Mouse (Mus musculus) megakaryocyte, embryonic 14.5 days (primary cell): ENCODE measurements at regions not wholly inside any gene's neighbourhood (a gene's known extent, or its start where the extent isn't known, plus 50 kb on each side); places are given as distances from the start of the nearest gene placed in this dataset.

ENCODE experiments used
- H3K27me3 ChIP-seq: replicated peaks from 2 replicates; pipeline ENCODE3; 2012; ENCODE audit warnings: inconsistent platforms
- H3K36me3 ChIP-seq: replicated peaks from 2 replicates; pipeline ENCODE3; 2012; ENCODE audit warnings: low read length, inconsistent platforms, mixed read lengths
- H3K4me1 ChIP-seq: 2 replicates; pipeline ENCODE4 v1.6.1; 2012; ENCODE audit warnings: inconsistent platforms
- H3K4me3 ChIP-seq: replicated peaks from 2 replicates; pipeline ENCODE3; 2012; ENCODE audit warnings: moderate library complexity, mild to moderate bottlenecking, inconsistent platforms
- H3K9me3 ChIP-seq: 2 replicates; pipeline ENCODE4 v1.6.1; 2012; ENCODE audit warnings: inconsistent platforms
- FLI1 ChIP-seq: IDR thresholded peaks from 2 replicates; pipeline ENCODE4 v1.6.1; 2012; ENCODE audit warnings: low read length, inconsistent platforms, mixed read lengths
- GATA1 ChIP-seq: IDR thresholded peaks from 3 replicates; pipeline ENCODE4 v1.6.1; 2012; ENCODE audit warnings: mixed read lengths, low read length, inconsistent platforms, borderline replicate concordance

DNA sequence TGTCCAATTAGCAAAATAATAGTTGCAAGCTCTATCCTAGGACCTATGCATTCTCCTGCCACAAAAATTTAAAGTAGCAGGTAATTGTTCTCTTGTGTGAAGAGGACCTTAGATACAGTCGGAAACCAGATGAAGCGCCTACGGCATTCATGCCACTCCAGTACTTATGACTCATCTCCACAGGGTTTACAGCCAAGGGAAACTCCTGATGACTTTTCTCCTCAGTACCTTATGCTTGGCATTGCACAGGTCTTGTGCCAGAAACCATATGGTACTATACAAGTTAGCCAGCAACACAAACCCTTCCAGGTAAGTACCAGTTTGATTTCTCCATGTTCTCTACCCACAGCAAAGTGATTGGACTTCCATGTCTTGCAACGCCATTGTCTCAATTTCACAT, 606.3 kb upstream of the Dmac1 start:
- Histone ChIP-seq H3K4me3 (no peak overlapping the region), H3K27me3 (no peaks in the 10 kb centered on the region), H3K9me3 (no peaks in the 10 kb centered on the region), H3K4me1 (no peaks in the 10 kb centered on the region), H3K36me3 (no peaks in the 10 kb centered on the region)
- TF ChIP-seq FLI1 = no peak
- TF ChIP-seq GATA1 = no peak

DNA sequence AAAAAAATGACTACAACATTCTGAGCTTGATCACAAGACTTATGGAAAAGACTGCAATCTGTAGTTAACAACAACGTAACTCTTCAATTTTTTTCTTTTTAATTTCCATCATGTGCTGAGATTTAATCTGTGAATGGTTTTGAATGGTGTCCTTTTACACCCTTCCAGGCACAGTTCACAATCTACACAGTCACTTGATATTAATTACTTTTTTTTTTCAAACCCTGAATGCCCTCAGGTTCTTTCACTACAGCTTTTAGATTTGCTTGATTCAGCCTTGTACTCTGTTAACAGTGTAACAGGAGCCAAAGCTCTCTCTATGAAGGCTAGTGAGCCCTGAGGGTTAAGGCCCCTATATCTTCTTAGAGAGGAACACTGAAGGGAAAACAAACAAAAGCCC, 591.7 kb upstream of the Dmac1 start:
- TF ChIP-seq GATA1 (no peak), FLI1 (no peak)

DNA sequence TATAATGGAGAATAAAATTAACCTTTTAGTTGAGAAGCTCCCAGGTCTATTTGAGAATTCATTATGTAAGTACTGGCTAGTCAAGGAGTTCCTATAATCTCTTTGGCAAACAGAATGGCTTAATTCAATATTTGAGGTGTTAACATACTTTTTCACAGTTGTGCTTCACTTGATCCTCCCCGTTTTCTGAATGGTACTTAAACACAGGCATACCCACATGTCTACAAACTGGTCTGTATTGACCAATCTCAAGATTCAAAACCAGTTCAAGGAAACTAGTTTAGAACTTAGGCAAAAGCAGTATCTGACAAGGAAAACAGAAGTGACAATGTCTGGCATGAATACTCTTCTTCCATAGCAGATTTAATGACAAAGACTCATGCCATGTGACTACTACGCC, 583.0 kb upstream of the Dmac1 start:
- no peaks in the 10 kb centered on the region for H3K9me3 ChIP-seq
- no peaks in the 10 kb centered on the region for H3K27me3 ChIP-seq
- H3K36me3 ChIP-seq = no peaks in the 10 kb centered on the region
- no peaks in the 10 kb centered on the region for H3K4me1 ChIP-seq
- H3K4me3 ChIP-seq = no peak overlapping the region
- TF ChIP-seq GATA1 (no peak), FLI1 (no peak)

More for the DNA sequence above, 591.7 kb upstream of the Dmac1 start:
- Histone ChIP-seq H3K4me3 (no peak overlapping the region), H3K27me3 (no peaks in the 10 kb centered on the region), H3K9me3 (peaks cover 5% of the 10 kb centered on the region), H3K36me3 (no peaks in the 10 kb centered on the region), H3K4me1 (no peaks in the 10 kb centered on the region)

DNA sequence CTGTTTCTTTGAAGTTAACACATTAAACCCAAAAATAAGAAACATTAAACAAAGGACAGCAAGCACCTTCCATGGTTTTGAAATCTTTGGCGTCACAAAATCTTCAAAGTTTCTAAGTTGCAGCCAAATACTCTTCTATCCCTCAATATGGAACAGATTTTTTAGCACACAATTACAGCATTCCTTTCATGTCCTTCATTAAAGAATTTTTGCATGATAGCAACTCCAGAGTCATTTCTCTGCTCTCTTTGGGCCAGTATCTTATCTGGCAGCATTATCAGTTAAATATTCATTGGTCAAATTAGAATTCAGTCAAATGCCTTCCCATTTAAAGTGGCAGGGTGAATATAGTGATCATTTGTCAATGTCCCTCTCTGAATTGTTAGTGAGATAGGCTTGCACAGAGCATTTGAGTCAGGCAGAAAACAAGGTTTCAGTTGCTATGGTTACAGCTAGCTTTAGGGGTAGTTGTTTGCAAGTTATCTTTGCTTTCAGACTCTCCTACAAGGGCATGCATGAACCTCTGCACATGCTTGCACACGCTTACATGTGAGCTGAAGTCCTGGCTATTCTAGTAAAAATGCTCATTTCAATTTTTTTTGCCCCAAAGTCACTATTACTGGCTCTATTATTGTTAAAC, 579.8 kb upstream of the Dmac1 start:
- Histone ChIP-seq H3K4me3 (no peak overlapping the region), H3K27me3 (no peaks in the 10 kb centered on the region), H3K9me3 (peaks cover 6% of the 10 kb centered on the region; the same call in 1 of the 2 replicates), H3K36me3 (no peaks in the 10 kb centered on the region), H3K4me1 (no peaks in the 10 kb centered on the region)
- TF ChIP-seq GATA1 (no peak), FLI1 (no peak)

DNA sequence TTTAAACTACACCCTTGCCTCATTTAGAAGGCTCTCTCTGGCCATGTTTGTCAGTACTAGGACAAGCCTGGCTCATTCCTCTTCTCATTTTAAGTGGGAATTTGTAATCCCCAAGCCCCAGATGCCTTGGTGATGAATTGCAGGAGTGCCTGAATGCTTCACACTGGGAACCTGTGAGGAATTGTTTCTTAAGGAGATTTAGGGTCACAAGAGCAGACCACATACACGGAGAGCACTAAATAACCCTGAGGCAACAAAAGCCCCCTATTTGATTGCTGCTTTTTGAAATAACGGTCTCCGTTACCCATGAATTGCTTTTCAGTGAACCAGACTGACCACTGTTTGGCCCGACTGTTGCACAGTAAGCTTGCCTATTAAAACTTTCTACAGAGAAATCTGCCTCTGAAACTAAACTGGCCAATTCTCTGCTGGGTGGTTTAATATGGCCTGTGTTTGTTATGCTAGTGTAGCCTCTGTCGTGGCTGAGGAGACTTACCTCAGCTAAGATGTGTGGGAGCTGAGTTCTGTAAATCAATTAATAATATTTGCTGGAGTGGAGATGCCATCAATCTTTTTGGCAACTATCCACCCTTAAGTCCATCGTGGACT, 577.7 kb upstream of the Dmac1 start:
- H3K36me3 ChIP-seq = no peaks in the 10 kb centered on the region
- H3K4me1 ChIP-seq = no peaks in the 10 kb centered on the region
- no peak overlapping the region for H3K4me3 ChIP-seq
- no peaks in the 10 kb centered on the region for H3K27me3 ChIP-seq
- TF ChIP-seq FLI1 (no peak), GATA1 (no peak)
- peaks cover 6% of the 10 kb centered on the region; the same call in 1 of the 2 replicates for H3K9me3 ChIP-seq

DNA sequence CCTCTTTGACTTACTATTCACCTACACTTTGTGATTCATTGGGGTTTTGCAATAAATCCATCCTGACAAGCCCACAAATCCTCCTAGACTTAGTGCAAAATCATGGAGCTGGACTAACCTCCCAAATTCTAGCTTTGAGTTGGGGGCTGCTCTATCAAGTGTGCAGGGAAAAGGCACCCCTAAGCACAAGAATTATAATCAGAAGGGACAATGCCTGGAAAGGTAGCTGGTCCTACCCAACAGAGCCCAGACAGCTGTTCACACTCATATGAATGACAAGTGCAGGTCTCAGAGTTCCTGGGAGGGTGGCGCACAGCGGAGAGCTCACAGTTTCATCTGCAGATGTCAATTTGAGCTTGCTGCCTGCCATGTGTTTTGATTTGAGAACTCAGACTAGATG, 572.2 kb upstream of the Dmac1 start:
- Histone ChIP-seq H3K36me3 (no peaks in the 10 kb centered on the region), H3K9me3 (peaks cover 6% of the 10 kb centered on the region; the same call in 1 of the 2 replicates), H3K27me3 (no peaks in the 10 kb centered on the region), H3K4me1 (no peaks in the 10 kb centered on the region), H3K4me3 (no peak overlapping the region)
- TF ChIP-seq FLI1 (no peak), GATA1 (no peak)

DNA sequence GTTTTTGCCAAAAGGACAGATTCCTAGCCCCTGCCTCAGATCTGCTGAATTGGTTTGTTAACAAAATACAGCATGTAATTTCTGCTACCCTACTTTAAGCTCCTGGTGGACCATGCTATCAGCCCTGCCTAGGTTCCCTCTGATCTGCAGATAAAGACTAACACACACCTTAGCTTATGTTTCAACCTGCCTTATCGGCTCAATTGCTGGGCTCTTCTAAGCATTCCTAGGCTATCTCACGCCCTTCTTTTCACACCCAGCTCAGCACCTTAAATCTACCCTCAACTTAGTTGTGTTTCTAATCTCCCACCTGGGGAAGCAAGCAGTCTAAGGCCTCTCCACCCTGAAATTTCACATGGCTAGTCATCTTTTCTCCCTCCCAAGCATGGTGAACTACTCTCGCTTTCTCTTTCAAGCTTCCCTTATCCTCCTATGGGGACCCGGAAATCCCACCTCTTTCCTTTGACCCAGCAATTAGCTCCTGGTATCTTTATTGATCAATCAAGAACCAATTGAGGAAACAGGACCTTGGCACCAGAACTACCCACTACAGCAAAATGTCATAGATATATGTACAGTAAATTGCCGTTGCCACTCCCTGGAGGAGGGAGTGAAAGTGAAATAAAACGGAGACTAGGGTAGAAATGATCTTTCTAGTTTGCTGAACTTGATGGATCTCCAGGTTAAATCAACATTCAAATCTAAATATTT, 569.7 kb upstream of the Dmac1 start:
- Histone ChIP-seq H3K36me3 (no peaks in the 10 kb centered on the region), H3K9me3 (no peaks in the 10 kb centered on the region), H3K4me3 (no peak overlapping the region), H3K4me1 (no peaks in the 10 kb centered on the region), H3K27me3 (no peaks in the 10 kb centered on the region)
- TF ChIP-seq FLI1 (no peak), GATA1 (no peak)

DNA sequence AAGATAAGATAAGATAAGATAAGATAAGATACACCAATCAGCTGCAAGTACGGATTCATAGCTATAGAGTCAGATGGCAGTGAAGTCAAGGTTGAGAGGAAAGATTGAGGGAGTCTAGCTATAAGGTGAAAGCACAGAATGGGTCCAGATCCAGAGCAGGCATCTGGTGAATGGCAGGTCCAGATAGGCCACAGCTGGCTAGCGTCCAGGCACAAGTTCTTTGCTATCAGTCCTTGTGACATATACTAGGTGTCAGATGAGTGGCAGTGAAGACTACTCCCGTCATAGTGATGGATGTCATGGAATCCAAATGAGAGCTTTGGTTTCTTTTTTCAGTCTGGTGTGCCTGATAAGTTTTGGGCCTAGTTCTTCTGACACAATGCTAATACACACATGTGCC, 566.9 kb upstream of the Dmac1 start:
- TF ChIP-seq GATA1 = no peak
- no peak for TF ChIP-seq FLI1
- H3K9me3 ChIP-seq = no peaks in the 10 kb centered on the region
- no peaks in the 10 kb centered on the region for H3K36me3 ChIP-seq
- no peaks in the 10 kb centered on the region for H3K4me1 ChIP-seq
- H3K27me3 ChIP-seq = no peaks in the 10 kb centered on the region
- no peak overlapping the region for H3K4me3 ChIP-seq

DNA sequence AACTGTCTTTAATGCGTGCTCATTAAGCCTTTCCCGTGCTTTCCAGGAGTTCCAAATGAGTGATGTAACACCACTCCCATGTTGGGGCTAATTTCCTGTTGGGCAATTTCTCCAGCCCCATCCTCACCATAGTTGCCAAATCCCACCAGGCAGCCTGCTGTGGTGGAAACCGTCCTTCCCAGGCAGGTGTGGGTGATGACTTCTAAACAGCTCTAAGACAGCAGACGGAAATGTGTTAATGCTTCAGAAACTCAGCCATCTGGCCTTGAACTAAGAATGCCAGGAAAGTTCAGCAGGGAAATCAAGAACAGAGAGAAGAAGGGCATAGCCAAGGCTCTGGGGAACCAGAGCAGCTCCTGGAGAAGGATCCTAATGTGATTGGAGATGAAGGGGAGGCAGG, 560.5 kb upstream of the Dmac1 start:
- Histone ChIP-seq H3K27me3 (no peaks in the 10 kb centered on the region), H3K4me3 (no peak overlapping the region), H3K36me3 (no peaks in the 10 kb centered on the region), H3K4me1 (no peaks in the 10 kb centered on the region), H3K9me3 (no peaks in the 10 kb centered on the region)
- no peak for TF ChIP-seq FLI1

DNA sequence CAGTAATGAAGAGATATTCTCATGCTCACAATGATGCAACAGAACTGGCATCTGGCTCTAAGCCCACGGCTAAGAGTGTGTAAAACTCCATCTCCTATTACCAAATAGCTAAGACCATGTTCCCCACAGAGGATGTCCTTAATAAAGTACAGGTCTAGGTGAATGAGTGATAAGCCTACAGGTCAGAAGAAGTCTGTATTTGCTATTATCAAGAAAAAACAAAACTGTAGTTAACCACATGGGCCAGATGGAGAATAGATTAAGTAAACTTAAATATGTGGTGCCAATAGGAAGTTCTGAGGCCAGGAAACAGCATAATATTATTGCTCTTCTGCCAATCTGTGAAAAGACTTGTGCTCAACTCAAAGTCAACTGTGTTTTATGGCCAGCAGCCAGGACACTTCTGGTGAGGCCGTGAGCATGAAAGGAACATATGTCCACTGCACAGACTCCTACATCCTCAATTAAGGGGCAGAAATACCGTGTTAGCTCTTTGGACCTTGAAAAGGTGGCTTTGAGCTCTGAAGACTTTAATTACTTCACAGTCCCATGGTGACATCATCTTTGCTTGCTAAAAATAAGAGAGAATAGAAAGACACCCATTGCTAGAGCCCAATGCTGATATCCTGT, 549.1 kb upstream of the Dmac1 start:
- H3K4me3 ChIP-seq = no peak overlapping the region

More for the DNA sequence above, 549.1 kb upstream of the Dmac1 start:
- Histone ChIP-seq H3K36me3 (no peaks in the 10 kb centered on the region), H3K9me3 (no peaks in the 10 kb centered on the region), H3K4me1 (no peaks in the 10 kb centered on the region), H3K27me3 (no peaks in the 10 kb centered on the region)
- no peak for TF ChIP-seq GATA1
- no peak for TF ChIP-seq FLI1
